Mouse (Mus musculus) bone marrow macrophage, adult 2 months (primary cell): ENCODE measurements around the gene Oog4.

ENCODE experiments used
- CTCF ChIP-seq: IDR thresholded peaks from 2 replicates; pipeline ENCODE4 v1.5.1; 2012; ENCODE audit warnings: low read depth, mild to moderate bottlenecking, low read length, moderate library complexity
- POLR2A ChIP-seq: IDR thresholded peaks from 2 replicates; pipeline ENCODE4 v1.6.1; 2012; ENCODE audit warnings: mild to moderate bottlenecking, low read depth, low read length, borderline replicate concordance

DNA sequence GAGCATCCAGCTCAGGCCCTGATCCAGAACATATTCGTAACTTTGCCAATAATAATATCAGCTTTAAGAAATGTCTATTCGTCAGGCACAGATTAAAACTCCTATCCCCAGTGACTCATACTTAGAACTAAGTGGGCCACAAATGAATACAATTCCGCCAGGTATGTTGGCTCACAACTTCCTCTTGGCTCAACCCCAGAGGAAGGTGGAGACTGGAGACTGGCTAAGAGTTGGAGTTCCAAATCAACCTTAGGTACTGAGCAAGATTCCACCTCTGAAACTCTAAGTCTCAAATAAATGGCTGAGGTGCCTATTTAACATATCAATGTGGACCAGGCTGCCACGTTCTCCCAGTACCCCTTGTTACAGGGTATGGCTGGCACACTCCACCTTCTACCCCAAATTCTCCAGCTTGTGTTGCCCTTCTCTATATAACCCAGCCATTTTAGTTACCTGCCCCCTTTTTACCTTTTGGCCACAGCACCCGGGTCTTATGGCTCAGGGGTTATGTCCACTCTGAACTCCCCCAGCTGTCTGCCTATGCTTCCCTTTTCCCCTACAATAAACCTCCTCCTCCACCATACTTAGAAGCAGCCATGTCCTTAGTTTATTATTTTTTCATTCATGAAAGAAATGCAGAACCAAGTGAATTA is 38.4 kb downstream of the Oog4 start:
- TF ChIP-seq POLR2A (no peak), CTCF (no peak)
